Mouse (Mus musculus) thymus, postnatal 25 days (tissue): ENCODE measurements around the gene Trpc2.

Source experiments
- DNase-seq: peaks from one replicate; pipeline ENCODE4 v3.0.0; 2022

Gene Trpc2

DNA sequence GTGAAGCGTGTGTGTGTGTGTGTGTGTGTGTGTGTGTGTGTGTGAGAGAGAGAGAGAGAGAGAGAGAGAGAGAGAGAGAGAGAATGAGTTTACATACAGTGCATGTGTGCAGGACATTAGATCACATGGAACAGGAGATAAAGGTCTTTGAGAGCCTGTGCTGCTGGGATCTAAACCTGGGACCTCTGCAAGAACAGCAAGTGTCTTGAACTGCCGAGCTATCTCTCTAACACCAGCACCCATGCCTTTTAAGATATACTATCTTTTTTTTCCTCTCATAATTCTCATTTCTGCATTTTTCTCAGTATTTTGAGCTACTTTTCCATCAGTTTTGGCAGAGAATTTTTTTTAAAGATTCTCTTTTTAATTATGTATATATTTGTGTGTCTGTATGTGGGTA lies 20.6 kb downstream of the Trpc2 start:
- DNase-seq, result no peak

DNA sequence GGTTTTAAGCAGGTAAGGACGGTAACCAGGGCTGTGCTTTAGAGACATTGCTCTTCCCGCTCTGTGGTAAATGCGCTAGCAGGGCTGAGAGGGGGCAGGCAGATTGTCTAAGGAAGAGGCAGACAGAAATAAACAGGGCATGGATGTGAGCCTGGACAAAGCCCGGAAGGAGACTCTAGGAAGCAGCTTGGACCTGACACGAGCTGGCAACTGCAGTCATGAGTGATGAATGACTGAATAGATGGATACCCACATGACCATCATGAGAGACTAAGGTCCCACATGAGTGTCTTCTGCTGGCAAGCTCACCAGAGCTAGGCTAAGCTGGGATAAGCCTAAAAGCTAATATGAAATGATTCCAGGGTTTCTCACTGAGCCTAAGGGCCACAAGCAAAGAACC lies 21.2 kb downstream of the Trpc2 start:
- DNase-seq, result no peak

DNA sequence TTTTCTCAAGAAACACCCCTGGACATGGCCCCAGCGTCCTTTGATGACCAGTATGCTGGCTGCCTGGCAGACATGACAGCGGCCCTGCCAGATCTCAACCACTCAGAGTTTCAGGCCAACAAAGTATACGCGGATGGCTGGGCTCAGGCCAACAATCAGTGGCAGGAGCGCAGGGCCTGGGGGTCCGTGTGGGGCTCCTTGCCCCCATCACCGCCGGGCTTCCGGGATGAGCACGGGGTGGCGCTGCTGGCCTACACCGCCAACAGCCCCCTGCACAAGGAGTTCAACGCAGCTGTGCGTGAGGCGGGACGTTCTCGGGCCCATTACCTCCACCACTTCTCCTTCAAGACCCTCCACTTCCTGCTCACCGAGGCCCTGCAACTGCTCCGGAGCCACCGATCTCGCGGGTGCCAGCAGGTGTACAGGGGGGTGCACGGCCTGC lies 23.8 kb downstream of the Trpc2 start:
- DNase-seq, result peak; percentile 71

DNA sequence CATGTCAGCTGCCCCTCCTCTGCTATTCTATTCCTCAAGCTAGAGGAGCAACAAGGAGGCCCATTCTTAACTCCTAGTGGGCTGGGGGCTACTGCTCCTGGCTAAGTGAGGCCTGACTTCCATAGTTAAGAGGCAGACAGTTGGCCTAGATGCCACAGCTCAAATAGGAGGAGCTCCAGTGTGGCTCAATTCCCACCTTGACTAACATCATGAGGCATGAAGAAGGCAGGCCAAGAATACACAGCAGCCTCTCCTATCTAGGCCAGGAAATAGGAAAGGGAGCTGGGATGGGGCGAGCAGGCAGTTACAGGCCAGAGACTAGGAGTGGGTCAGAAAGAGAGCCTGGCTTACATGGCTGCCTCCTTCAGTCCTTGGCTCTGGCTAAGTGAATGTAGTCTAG lies 25.3 kb downstream of the Trpc2 start:
- no peak for DNase-seq

DNA sequence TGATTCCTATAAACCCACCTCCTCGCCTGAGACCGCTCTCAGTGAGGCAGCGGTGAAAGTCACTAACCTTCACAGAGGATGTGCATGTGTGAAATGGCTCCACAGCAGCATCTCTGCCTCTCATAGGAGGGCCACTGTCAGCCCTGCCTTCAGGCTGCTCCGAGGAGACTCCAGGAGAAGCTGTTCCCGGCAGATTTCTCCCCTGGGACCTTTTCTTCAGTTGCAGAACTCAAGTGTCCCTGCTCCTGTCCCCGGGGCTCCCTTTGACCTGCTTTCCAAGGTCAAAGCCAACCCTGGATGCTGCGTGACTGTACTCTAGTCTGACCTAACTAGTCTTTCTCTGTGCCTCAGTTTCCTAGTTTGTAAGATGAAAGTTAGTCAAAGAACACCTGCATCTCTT lies 26.3 kb downstream of the Trpc2 start, which contains the start of gene Art5:
Gene Art5, minus strand, starts transcription at position 319 of the 400 bp plus-strand sequence.
- DNase-seq, result peak; percentile 29

DNA sequence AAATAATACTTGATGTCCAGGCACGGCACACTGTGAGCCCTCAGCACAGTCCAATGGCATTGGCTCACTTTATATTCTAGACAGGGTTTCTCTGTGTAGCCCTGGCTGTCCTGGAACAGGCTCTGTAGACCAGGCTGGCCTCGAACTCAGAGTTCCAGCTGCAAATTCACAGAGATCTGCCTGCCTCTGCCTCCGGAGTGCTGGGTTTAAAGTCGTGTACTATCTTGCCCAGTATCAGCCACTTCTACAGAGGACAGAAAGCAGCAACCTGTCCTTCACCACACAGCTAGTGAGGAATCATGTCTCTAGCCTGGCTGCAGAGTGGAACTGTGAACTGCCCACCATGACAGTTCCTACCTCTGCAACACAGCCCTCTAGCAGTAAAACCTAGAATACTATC lies 26.8 kb downstream of the Trpc2 start:
- no peak for DNase-seq

DNA sequence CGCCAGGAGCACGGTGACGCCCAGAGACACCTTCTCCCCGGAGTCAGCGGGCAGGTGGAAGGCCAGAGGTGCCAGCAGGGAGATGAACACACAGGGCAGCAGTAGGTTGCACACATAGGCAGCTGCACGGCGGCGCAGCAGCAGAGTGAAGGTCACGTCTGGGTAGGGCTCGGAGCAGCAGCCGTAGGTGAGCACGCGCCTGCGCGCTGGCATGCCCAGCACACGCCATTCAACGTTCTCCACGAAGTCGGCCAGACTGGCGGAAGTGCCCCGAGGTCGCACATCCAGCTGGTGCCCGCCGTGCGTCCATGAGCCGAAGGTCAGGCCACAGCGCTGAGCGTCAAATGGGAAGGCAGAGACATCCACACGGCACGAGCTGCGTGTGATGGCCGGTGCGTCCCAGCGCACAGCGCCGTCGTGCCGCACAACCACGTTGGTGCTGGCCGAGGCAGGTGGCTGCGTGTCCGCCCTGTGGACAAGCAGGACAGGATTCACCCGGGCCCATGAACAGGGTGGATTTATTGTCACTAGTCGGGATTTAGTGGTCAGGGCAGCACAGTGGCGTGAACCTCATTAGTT lies 30.3 kb downstream of the Trpc2 start:
- no peak for DNase-seq

DNA sequence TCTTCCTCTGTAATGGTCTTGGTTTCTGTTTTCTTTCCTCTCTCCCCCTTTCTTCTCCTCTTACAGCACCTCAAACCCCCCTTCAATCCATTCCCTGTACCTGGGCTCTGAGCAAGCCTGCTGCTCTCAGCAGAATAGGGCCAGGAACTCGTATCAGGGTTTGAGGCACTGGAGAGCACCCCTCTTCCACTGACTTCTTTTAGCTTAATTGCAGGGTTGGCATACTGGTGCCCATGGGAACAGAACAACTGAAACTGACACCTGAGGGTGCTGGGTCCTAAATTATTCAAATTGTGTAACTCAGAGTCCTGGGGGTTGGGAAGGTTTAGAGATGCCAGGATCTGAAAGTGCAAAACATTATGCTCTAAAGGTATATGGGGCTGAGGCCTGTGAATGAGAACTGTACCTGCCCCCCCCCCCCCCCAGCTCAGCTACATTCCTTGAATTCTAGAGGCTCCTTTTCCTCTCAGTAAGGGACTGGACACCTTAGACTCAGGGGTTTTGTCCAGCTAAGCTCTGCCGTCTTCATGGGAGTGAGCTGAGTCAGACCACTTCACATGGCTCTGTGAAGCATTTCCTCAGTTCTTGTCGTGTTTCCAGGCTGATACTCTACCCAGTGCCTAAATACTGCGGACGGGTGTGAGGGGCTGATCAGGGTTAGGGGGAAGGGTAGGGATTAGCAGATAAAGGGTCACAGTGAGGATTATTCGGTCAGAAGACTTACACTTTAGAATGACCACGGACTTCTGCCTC lies 33.8 kb downstream of the Trpc2 start, which contains the start of gene Chrna10:
Gene Chrna10, minus strand, starts transcription at position 250 of the 753 bp plus-strand sequence.
- no peak for DNase-seq

DNA sequence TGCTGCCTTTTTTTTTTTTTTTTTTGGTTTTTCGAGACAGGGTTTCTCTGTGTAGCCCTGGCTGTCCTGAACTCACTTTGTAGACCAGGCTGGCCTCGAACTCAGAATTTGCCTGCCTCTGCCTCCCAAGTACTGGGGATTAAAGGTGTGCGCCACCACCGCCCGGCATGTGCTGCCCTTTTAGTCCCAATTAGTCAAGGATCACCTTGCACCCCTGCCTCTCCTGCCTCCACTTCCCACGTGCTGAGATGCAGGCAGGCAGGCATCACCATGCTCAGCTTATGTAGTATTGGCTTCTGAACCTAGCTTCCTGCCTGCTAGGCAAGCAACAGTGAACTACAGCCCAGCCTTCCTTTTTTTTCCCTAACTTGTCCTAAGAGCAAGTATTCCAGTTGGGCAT lies 34.5 kb downstream of the Trpc2 start:
- no peak for DNase-seq

DNA sequence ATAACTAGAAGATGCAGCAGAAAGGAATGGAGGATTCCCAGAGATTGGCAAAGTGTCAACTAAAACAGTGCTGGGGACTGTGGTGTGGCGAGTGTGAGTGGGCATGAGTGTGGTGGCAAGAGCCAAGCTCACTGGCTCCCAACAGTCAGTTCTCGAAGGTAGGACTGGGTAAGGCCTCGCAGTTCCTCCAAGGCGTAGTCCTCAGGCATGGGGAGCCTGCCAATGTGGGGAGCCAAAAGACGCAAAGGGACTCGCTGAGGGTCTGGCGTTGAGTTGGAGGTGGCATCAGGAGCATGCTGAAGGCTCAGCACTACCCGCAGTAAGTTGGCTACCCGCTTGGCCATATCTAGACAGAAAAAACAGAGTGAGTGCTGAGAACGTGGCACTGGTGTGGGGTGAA lies 37.4 kb downstream of the Trpc2 start:
- no peak for DNase-seq

DNA sequence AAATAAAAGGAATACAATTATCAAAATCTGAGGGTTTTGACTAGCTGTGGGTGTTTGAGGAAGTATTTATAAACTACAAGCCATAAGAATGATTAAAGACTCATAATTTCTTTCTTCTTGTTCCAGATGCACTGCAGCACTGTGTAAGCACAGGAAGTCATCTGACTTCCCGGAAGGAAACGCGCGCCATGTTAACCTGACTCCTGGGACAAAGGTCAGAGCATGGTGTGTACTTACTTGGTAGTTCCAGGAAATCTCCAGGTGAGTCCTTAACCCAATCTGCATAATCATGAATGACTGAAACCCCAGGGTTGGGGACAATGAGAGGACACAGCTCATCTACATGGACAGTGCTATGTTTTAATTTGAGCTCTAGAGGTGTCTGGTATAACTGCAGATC lies 49.5 kb downstream of the Trpc2 start:
- no peak for DNase-seq

DNA sequence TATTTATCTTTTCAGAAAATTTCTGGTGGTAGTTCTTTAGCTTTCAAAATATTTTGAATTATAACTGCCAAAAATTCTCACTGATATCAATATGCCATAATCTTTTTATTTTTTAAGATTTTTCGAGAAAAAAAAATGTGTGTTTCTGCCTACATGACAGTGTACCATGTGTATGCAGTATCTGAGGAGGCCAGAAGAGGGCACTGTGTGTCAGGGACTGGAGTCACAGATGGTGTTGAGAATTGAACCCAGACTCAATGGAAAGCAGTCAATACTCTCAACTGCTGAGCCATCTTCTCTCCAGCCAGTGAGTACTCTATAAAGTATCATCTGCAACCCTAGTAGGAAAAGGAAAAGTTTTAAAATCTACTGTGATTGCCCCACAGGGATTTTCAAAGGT lies 54.5 kb downstream of the Trpc2 start:
- DNase-seq, result peak; percentile 62

DNA sequence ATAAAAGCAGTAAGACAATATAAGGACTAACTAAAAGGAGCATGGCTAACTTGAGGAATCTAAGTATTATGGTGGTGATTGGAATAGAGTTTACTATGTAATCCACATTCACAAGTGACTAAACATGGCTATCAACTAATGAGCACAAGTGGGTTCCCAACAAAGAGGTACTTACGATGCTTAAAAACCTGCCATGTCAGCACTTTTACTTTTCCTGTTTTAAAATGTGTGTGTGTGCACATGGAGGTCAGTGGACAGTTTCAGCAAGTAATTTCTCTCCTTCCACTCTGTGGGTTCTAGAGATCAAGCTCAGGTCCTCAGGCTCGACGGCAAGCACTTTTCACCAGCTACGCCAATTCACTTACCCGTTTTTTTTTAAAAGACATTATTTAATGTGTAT lies 55.0 kb downstream of the Trpc2 start:
- no peak for DNase-seq
